Mouse (Mus musculus) liver, embryonic 13.5 days (tissue): ENCODE results near the gene P2ry14. TPM values are rescaled to one million over a fixed set of nuclear protein-coding genes. Genes with fewer than 3 reads are reported as not detected.
"Not testable (repeated sequence)": the region's sequence is repeated elsewhere in the genome, so short reads cannot be mapped to it uniquely, and the experiment has no call there.

Source experiments
- ATAC-seq: fragments of 200-750 bp; cut with Nextera tagmentation; 2 replicates; pipeline ENCODE4 v1.8.0; 2017; ENCODE audit warnings: low read depth, mild to moderate bottlenecking, moderate number of reproducible peaks, moderate library complexity
- DNase-seq: peaks from one replicate; pipeline ENCODE4 v3.0.0; 2022
- H3K27ac ChIP-seq: fragments of 300-500 bp; sonication (generic); 2 replicates; pipeline ENCODE4 v1.5.1; 2015; ENCODE audit warnings: moderate library complexity, mild to moderate bottlenecking, inconsistent platforms
- H3K27me3 ChIP-seq: fragments of 300-500 bp; sonication (generic); 2 replicates; pipeline ENCODE4 v1.6.1; 2015; ENCODE audit warnings: mild to moderate bottlenecking, inconsistent platforms
- H3K36me3 ChIP-seq: fragments of 300-500 bp; sonication (generic); 2 replicates; pipeline ENCODE4 v1.6.1; 2015; ENCODE audit warnings: mild to moderate bottlenecking, inconsistent platforms
- H3K4me1 ChIP-seq: fragments of 300-500 bp; sonication (generic); replicated peaks from 2 replicates; pipeline ENCODE4 v1.6.1; 2015; ENCODE audit warnings: inconsistent platforms
- H3K4me2 ChIP-seq: fragments of 300-500 bp; sonication (generic); 2 replicates; pipeline ENCODE4 v1.6.1; 2015; ENCODE audit warnings: inconsistent platforms, mild to moderate bottlenecking, moderate library complexity
- H3K4me3 ChIP-seq: fragments of 300-500 bp; sonication (generic); replicated peaks from 2 replicates; pipeline ENCODE4 v1.5.1; 2015; ENCODE audit warnings: mild to moderate bottlenecking, inconsistent platforms
- H3K9ac ChIP-seq: fragments of 300-500 bp; sonication (generic); 2 replicates; pipeline ENCODE4 v1.6.1; 2015; ENCODE audit warnings: mild to moderate bottlenecking, inconsistent platforms
- H3K9me3 ChIP-seq: fragments of 300-500 bp; sonication (generic); replicated peaks from 2 replicates; pipeline ENCODE4 v1.6.1; 2016; ENCODE audit warnings: inconsistent platforms
- WGBS: fragments of 180-500 bp; shearing (Covaris S2); methylation state at CpG from one replicate; pipeline ENCODE4 v1.1.7; 2015; ENCODE audit not compliant: insufficient replicate concordance; 5-methylcytosine and 5-hydroxymethylcytosine counted together
- polyA plus RNA-seq: library from polyadenylated mRNA; unstranded; fragments of >200 nt; fragmentation: Nextera tagmentation; extraction: Ambion mirVana; gene quantifications from 2 replicates; pipeline ENCODE4 v1.2.1, GENCODE M21; 2015

The P2ry14 gene
- polyA plus RNA-seq, 1 experiment from 2014 or later: 2.8 TPM

DNA sequence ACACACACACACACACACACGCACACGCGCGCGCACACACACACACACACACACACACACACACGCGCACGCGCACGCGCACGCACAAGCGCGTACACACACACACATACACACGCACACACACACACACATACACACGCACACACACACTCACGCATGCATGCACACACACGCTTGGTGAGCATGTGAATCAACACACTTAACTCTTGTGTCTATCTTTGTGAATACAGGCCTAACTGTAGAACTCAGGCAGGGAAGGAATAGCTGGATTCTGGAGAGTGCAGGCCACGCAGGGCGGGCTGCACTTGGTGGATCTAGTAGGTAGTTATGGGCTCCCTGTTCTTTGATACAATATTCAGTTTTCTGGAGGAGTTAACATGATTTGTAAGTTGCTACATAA, 24.7 kb downstream of the P2ry14 start:
- Histone ChIP-seq H3K9me3 (no peaks in the 10 kb centered on the region), H3K4me2 (no peak overlapping the region), H3K36me3 (no peaks in the 10 kb centered on the region), H3K4me3 (no peak overlapping the region), H3K27ac (no peak overlapping the region), H3K27me3 (no peaks in the 10 kb centered on the region), H3K4me1 (peaks cover 56% of the 10 kb centered on the region), H3K9ac (no peak overlapping the region)
- ATAC-seq (no peak), DNase-seq (no peak)
- 85% methylated on average over 20 of the region's 20 CpGs for WGBS

DNA sequence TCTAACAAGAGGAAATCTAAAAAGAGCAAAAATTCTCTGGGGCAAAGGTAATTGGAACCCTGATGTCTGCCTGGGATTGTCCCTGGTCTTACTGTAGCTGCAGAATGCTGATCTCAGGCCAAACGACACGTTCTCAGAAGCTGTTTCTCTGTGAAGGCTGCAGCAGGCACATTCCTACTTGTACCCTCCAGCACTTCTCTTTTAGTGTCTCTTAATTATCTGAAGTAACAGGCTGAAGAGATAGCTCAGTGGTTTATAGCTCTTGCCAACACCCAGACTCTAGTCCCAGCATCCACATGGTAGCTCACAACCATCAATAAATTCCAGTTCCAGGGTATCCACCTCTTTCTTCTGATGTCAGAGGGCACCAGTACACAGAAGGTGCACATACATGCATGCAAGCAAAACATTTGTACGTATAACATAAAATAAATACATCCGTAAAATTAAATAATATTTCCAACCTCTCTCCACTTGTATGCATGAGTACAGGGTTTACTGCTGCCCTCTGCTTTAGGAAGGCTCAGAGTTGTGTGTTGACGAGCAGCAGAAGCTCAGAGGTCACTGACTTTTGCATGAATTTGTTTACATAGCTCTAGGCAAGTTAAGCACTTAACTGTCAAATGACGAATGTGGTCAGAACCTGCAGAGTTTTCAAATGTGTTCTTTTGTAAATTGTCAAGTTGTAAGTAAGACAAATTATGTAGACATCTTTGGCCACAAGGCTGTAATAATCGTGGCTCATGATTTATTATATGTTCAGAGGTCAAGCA, 27.4 kb downstream of the P2ry14 start:
- no peak overlapping the region for H3K4me3 ChIP-seq
- H3K9ac ChIP-seq: no peak overlapping the region
- no peak overlapping the region for H3K4me2 ChIP-seq
- peak; percentile 54 for ATAC-seq
- H3K36me3 ChIP-seq: no peaks in the 10 kb centered on the region
- H3K27ac ChIP-seq: peak overlapping the region; percentile 56; the same call in 1 of the 2 replicates
- no peaks in the 10 kb centered on the region for H3K27me3 ChIP-seq
- peaks cover 56% of the 10 kb centered on the region for H3K4me1 ChIP-seq
- no peak for DNase-seq
- WGBS: 50% methylated on average over 7 of the region's 7 CpGs
- no peaks in the 10 kb centered on the region for H3K9me3 ChIP-seq

DNA sequence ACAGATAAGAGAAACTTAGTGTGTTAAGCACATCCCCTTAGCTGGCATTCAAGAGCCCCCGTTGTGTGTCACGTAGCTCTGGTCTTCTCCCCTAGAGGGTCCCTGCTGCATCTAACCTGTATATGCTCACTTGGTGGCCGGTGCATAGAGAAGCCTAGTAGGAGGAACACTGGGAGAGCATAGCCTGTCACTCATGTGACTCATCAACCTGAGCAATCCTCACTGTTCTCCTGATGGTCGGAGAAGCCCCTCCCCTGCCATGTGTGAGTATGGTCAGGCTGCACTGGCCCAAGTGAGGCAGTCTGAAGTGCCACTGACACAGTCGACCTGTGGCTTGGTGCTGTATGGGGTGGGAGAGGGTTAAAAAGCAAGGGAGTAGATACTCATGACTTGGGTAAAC, 28.4 kb downstream of the P2ry14 start:
- no peak for DNase-seq
- Histone ChIP-seq H3K4me2 (no peak overlapping the region), H3K27ac (no peak overlapping the region), H3K4me3 (no peak overlapping the region), H3K36me3 (no peaks in the 10 kb centered on the region), H3K4me1 (peaks cover 54% of the 10 kb centered on the region), H3K9me3 (no peaks in the 10 kb centered on the region), H3K9ac (no peak overlapping the region), H3K27me3 (no peaks in the 10 kb centered on the region)
- WGBS: 45% methylated on average over 5 of the region's 5 CpGs
- ATAC-seq: no peak

DNA sequence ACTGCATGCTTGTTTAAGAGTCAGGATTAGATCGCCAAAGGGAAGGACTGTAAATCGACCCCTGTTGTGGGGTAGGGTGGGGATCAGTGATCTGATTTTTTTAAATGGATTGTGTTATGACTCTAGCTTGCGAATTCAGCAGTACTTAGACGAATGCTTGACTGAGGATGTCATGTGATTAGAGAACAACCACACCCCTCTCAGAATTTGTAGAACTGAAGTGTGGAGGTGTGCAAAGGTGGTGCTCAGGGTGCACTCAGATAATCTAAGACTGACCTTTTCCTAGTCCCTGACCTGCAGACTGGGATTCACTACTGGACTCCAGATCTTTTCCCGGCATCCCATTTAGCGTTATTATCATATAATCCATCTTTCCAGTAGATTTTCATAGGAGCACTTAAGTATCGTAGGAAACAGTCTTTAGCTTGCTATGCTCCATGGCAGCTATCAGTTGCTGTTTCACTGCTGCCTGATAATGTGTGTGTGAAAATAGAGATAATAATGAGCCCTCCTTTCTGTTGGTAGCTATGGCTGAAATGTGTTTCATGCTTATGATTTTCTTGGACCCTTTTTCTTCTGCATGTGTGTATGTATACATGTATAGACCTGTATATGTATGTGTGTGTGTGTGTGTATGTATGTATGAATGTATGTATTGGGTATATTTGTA, 31.5 kb downstream of the P2ry14 start:
- H3K4me2 ChIP-seq: no peak overlapping the region
- ATAC-seq (0 out of 2 replicates have a peak, but pooled peaks have one; percentile 42), DNase-seq (no peak)
- H3K9ac ChIP-seq: no peak overlapping the region
- 44% methylated on average over 7 of the region's 7 CpGs for WGBS
- H3K36me3 ChIP-seq: no peaks in the 10 kb centered on the region
- H3K9me3 ChIP-seq: no peaks in the 10 kb centered on the region
- peaks cover 55% of the 10 kb centered on the region for H3K4me1 ChIP-seq
- no peak overlapping the region for H3K27ac ChIP-seq
- H3K27me3 ChIP-seq: no peaks in the 10 kb centered on the region
- H3K4me3 ChIP-seq: no peak overlapping the region

DNA sequence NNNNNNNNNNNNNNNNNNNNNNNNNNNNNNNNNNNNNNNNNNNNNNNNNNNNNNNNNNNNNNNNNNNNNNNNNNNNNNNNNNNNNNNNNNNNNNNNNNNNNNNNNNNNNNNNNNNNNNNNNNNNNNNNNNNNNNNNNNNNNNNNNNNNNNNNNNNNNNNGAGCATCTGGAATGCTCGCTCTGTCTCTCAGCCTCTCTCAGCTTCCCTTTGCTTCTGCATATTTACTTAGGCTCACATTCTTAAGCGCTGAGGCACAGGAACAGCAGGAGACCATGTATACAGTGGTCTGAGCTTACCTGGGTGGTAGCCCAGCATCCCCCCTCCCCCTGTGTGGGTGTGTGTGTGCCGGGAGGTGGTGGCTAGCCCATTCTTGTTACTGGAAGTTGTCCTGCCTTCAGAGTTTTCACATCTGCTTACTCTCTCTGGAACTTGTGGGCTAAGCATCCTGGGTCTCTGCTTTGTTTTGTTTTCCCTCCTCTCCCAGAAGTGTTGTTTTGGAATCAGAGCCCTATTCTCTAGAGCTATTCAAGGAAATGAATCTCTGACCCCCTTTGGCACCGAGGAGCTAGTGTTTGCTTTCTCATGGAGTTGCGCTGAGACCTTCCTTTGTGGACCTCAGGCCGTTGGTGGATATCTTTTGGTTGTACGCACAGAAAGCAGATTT, 32.2 kb downstream of the P2ry14 start:
- H3K27ac ChIP-seq: no peak overlapping the region
- 61% methylated on average over 7 of the region's 7 CpGs for WGBS
- peaks cover 55% of the 10 kb centered on the region for H3K4me1 ChIP-seq
- no peaks in the 10 kb centered on the region for H3K9me3 ChIP-seq
- no peak overlapping the region for H3K4me2 ChIP-seq
- no peaks in the 10 kb centered on the region for H3K27me3 ChIP-seq
- H3K4me3 ChIP-seq: no peak overlapping the region
- no peak for ATAC-seq
- no peaks in the 10 kb centered on the region for H3K36me3 ChIP-seq
- no peak overlapping the region for H3K9ac ChIP-seq
- no peak for DNase-seq

DNA sequence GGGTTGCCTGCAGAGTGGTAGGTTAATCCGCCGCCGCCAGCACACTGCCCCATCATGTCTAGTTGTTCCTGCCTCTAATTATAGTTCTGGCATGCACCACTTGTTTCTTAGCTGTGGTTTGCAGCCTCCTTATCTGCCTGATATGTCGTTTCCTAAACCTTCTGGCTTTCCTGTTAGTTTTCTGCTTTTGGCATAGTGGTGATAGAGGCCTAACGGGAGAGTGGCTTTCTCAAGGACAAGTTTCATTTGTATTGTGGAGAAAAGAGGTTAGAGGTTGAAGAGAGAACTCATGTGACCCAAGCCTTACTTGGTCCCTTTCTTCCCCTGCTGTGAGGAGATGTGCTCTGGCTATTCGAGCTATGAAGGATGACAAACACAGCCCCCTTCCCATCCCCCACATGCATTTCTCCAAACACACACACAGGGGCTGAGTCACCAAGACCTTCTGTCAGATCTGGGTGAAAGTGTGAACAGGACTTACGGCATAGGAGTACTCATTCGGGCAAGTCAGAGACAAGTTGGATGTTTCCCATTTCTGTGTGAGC, 39.4 kb downstream of the P2ry14 start:
- Histone ChIP-seq H3K9me3 (no peaks in the 10 kb centered on the region), H3K27me3 (no peaks in the 10 kb centered on the region), H3K4me1 (peaks cover 17% of the 10 kb centered on the region), H3K4me3 (no peak overlapping the region), H3K36me3 (no peaks in the 10 kb centered on the region), H3K4me2 (no peak overlapping the region), H3K27ac (peak overlapping the region; percentile 47; the same call in 1 of the 2 replicates), H3K9ac (0 out of 2 replicates have a peak overlapping the region, but pooled peaks have one; percentile 6)
- ATAC-seq: peak; percentile 79
- WGBS: 12% methylated on average over 8 of the region's 8 CpGs
- peak; percentile 16 for DNase-seq

DNA sequence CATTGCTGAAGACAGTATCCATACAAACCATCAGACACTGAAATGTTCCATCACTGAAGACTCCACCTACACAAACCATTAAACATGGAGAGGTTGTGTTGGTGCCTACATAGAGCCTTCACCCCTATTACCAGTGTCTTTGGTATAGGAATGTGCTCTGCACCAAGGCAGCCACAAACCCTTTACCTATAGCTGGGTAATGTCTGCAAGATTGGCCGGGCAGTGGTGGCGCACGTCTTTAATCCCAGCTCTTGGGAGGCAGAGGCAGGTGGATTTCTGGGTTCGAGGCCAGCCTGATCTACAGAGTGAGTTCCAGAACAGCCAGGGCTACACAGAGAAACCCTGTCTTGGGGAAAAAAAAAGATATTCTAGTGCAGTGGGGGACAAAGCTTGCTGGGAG, 40.1 kb downstream of the P2ry14 start:
- H3K27ac ChIP-seq: peak overlapping the region; percentile 34; the same call in 1 of the 2 replicates
- not testable (repeated sequence) for H3K36me3 ChIP-seq, DNase-seq

DNA sequence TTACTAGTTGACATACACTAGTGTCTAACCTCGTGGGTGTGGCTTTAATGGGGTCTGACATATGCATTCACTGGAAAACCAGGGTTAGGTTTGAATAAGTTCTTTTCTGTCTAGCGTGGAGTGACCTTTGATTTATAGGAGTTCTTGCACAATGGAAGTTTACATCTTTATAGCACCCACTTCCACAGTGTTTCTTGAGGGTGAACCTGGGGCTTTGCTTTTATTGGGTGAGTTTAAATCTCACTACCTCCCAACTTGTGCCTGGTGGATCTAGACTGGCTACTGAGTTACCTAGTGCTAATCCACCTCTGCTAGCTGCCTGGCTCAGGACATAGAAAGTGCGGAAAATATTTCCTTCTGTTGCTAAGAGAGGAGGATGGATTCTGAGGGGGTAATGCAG, 41.5 kb downstream of the P2ry14 start:
- no peak for DNase-seq
- Histone ChIP-seq H3K9me3 (no peaks in the 10 kb centered on the region), H3K9ac (no peak overlapping the region), H3K36me3 (no peaks in the 10 kb centered on the region), H3K27me3 (no peaks in the 10 kb centered on the region), H3K4me3 (no peak overlapping the region), H3K4me1 (peaks cover 17% of the 10 kb centered on the region), H3K4me2 (no peak overlapping the region), H3K27ac (no peak overlapping the region)
- no peak for ATAC-seq
- 65% methylated on average over 3 of the region's 3 CpGs for WGBS

More for the DNA sequence above, 40.1 kb downstream of the P2ry14 start:
- H3K27me3 ChIP-seq, ATAC-seq, H3K4me2 ChIP-seq, H3K9ac ChIP-seq, H3K4me3 ChIP-seq, H3K9me3 ChIP-seq: not testable (repeated sequence)
- 68% methylated on average over 4 of the region's 4 CpGs for WGBS
- peaks cover 17% of the 10 kb centered on the region for H3K4me1 ChIP-seq

DNA sequence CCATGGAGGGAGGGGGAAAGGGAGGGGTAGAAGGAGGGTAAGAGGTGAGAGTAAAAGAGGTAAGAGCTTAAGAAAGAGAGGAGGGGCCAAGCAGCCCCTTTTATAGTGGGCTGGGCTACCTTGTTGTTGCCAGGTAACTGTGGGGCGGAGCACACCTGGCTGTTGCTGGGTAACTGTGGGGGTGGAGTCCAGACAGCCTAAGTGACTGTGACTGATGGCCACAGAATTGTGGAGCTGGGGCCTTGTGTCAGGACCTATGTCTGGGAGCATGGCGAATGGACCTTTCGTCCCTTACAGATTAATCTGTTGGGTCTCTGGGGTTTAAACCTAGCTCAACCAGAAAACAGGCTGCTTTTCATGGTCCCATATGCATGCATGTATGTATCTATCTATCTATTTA, 43.6 kb downstream of the P2ry14 start:
- not testable (repeated sequence) for H3K9ac ChIP-seq, H3K27ac ChIP-seq, H3K36me3 ChIP-seq, DNase-seq, ATAC-seq, H3K9me3 ChIP-seq, H3K4me3 ChIP-seq, H3K27me3 ChIP-seq, H3K4me2 ChIP-seq
- WGBS: 81% methylated on average over 3 of the region's 3 CpGs
- H3K4me1 ChIP-seq: peaks cover 20% of the 10 kb centered on the region

DNA sequence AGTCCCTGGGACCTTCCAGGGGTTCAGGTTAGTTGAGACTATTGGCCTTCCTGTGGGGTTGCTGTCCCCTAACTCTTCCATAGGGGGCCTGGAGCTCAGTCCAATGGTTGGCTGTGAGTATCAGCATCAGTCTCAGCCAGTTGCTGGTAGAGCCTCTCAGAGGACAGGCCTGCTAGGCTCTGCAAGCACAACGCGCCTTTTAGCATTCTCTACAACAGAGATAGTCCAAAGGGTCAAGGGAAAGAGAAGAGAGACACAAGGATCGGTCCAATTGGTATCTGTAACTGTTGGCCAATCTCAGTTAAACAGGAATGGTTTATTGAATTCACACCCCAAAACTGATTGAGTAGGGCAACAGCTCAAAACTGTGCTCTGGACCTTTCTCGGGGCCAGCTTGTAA, 46.0 kb downstream of the P2ry14 start:
- H3K4me2 ChIP-seq: no peak overlapping the region
- no peak overlapping the region for H3K9ac ChIP-seq
- H3K9me3 ChIP-seq: no peaks in the 10 kb centered on the region
- 69% methylated on average over 4 of the region's 4 CpGs for WGBS
- ATAC-seq: no peak
- no peak overlapping the region for H3K27ac ChIP-seq
- H3K4me3 ChIP-seq: no peak overlapping the region
- H3K36me3 ChIP-seq: no peaks in the 10 kb centered on the region
- DNase-seq: no peak
- H3K27me3 ChIP-seq: no peaks in the 10 kb centered on the region
- peaks cover 15% of the 10 kb centered on the region for H3K4me1 ChIP-seq

DNA sequence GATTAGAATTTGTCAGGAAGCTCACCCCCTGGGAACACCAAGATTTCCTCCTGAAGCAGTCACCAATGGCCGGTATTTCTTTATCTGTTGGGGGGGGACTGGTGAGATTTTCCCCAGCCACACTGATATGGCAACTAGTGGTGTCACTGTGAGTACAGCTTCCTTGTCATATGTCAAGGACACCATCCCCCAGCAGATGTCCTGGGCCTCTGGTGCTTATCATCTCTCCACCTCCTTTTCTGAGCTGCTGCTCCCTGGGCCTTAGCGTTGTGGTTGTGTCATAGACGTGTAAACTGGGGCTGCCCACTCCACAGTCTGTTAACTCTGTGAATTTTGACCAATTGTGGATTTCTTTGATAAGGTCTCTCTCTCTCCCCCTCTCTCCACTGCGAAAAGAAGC, 49.0 kb downstream of the P2ry14 start:
- Histone ChIP-seq H3K4me2 (0 out of 2 replicates have a peak overlapping the region, but pooled peaks have one; percentile 4), H3K27me3 (no peaks in the 10 kb centered on the region), H3K9ac (no peak overlapping the region), H3K4me3 (no peak overlapping the region), H3K4me1 (peaks cover 15% of the 10 kb centered on the region), H3K27ac (no peak overlapping the region), H3K9me3 (no peaks in the 10 kb centered on the region), H3K36me3 (no peaks in the 10 kb centered on the region)
- ATAC-seq (peak; percentile 79), DNase-seq (no peak)
- WGBS: 9% methylated on average over 4 of the region's 4 CpGs
